Mouse (Mus musculus) layer of hippocampus, adult 8-10 months (tissue): ENCODE data around the gene Nr6a1. TPM values are rescaled to one million over a fixed set of nuclear protein-coding genes. Genes with fewer than 3 reads are reported as not detected.
A peak's percentile ranks its signal among the peaks of the same experiment; 100 is the strongest.

Experiments
- DNase-seq, 2 experiments: peaks; one replicate each; pipeline ENCODE4 v3.0.0; 2022; ENCODE audit warnings: low spot score in 2 of 2
- total RNA-seq, 4 experiments: library from RNA; stranded (reverse); gene quantifications; 2 replicates each; pipeline ENCODE4 v1.2.4; 2022

The Nr6a1 gene
- total RNA-seq, 4 experiments from 2014 or later, result 5.7 to 9.2 (median 7.7) TPM

- no peak for DNase-seq
Observed at GRCm38 (mm10) chr2:38714324-38714723, 213.2 kb downstream of the Nr6a1 start, which contains the start of gene Nr5a1. Gene Nr5a1, minus strand, starts transcription at chr2:38714542.

GRCm38 (mm10) chr2:38713596-38713995 lies 213.9 kb downstream of the Nr6a1 start:
- no peak for DNase-seq

GRCm38 (mm10) chr2:38712769-38713125 lies 214.7 kb downstream of the Nr6a1 start:
- DNase-seq, result no peak

GRCm38 (mm10) chr2:38712076-38712768 lies 215.3 kb downstream of the Nr6a1 start:
- no peak for DNase-seq

- DNase-seq, result no peak
Observed at GRCm38 (mm10) chr2:38711421-38711861, 216.0 kb downstream of the Nr6a1 start.

- DNase-seq, result peak in 1 of 2 experiments; percentile 16
Observed at GRCm38 (mm10) chr2:38710304-38711241, 216.9 kb downstream of the Nr6a1 start.

GRCm38 (mm10) chr2:38708907-38709688 lies 218.4 kb downstream of the Nr6a1 start:
- DNase-seq, result no peak

- no peak for DNase-seq
Observed at GRCm38 (mm10) chr2:38706661-38707060, 220.8 kb downstream of the Nr6a1 start.

- no peak for DNase-seq
Observed at GRCm38 (mm10) chr2:38705036-38705435, 222.5 kb downstream of the Nr6a1 start.

- DNase-seq, result no peak
Observed at GRCm38 (mm10) chr2:38704336-38704735, 223.2 kb downstream of the Nr6a1 start.

- DNase-seq, result no peak
Observed at GRCm38 (mm10) chr2:38700177-38700576, 227.3 kb downstream of the Nr6a1 start.

- no peak for DNase-seq
Observed at GRCm38 (mm10) chr2:38698623-38699022, 228.9 kb downstream of the Nr6a1 start.

- no peak for DNase-seq
Observed at GRCm38 (mm10) chr2:38697128-38698120, 230.1 kb downstream of the Nr6a1 start.

GRCm38 (mm10) chr2:38695770-38696169 lies 231.7 kb downstream of the Nr6a1 start:
- no peak for DNase-seq

GRCm38 (mm10) chr2:38691542-38691941 lies 235.9 kb downstream of the Nr6a1 start:
- DNase-seq, result peak in 1 of 2 experiments; percentile 19

- no peak for DNase-seq
Observed at GRCm38 (mm10) chr2:38689881-38690280, 237.6 kb downstream of the Nr6a1 start.

GRCm38 (mm10) chr2:38688791-38689520 lies 238.5 kb downstream of the Nr6a1 start:
- peak in 1 of 2 experiments; percentile 48 for DNase-seq

- DNase-seq, result no peak
Observed at GRCm38 (mm10) chr2:38685746-38686145, 241.7 kb downstream of the Nr6a1 start.

GRCm38 (mm10) chr2:38683083-38683482 lies 244.4 kb downstream of the Nr6a1 start:
- DNase-seq, result no peak

- no peak for DNase-seq
Observed at GRCm38 (mm10) chr2:38682209-38682608, 245.3 kb downstream of the Nr6a1 start.
